Mouse (Mus musculus) G1E (cell line): ENCODE measurements around the gene Ubxn4.

Experiments
- CTCF ChIP-seq: IDR thresholded peaks from 2 replicates; pipeline ENCODE4 v1.5.1; 2012; ENCODE audit warnings: low read depth, low read length, inconsistent platforms, mixed read lengths
- GATA1 ChIP-seq: IDR thresholded peaks from 2 replicates; pipeline ENCODE4 v1.6.1; 2012; ENCODE audit warnings: borderline replicate concordance, low read length, inconsistent platforms, mixed read lengths
- POLR2AphosphoS5 ChIP-seq: IDR thresholded peaks from 2 replicates; pipeline ENCODE4 v1.6.1; 2012; ENCODE audit warnings: low read depth, low read length, inconsistent platforms; ENCODE audit not compliant: insufficient replicate concordance

DNA sequence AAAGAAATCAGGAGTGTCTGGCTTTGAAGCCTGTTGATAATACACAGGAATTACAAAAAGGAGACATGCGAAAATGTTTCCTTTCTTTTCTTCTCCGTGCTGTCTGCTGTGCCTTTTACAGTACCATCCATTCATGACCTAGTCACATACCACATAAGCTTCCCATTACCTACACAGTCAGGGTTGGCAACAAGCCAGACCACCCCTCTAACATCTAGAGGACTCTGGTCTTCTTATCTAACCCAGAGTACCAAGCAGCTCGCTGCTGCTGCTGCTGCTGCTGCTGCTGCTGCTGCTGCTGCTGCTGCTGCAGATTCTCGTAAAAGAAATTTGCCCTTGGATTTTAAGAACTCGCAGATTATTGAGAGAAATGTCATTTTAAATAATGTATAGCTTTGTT, 30.5 kb upstream of the Ubxn4 start:
- TF ChIP-seq CTCF = no peak
- TF ChIP-seq POLR2AphosphoS5 = no peak
- TF ChIP-seq GATA1 = no peak
